29 mouse cellular contexts compared by ENCODE assay signal in the genomic region with DNA sequence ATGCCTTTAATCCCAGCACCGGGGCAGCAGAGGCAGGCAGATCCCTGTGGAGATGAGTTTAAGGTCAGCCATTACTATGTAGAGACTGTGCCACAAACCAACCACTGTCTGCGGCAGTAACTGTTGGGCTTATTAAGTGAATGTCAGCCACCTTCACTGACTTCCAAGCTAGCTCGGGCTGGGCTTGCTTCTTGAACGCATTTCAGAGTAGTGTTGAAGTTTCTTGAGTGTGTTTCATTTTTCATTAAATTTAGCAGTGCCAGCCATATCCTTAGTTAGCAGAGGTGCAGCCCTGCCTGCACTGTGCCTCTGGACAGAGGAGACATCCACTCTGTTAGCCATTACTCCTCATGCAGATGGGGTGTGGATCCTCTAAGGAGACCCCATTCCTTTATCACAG. TPM values are rescaled to one million over a fixed set of nuclear protein-coding genes. Genes with fewer than 3 reads are reported as not detected.
A peak's percentile ranks its signal among the peaks of the same experiment; 100 is the strongest.
DNase-seq lines count a peak whose midpoint lies in the region; ATAC-seq and TF ChIP-seq lines count a peak whose summit lies in the region.
"Had no signal": no experiment of that assay in that cellular context is flagged by ENCODE, and none has a peak within 500 bp of the region (broad histone marks: within the 10 kb centered on the region; RNA-seq: fewer than 3 reads in every experiment).

No protein-coding gene starts in this region.

- no peak overlapping the region for H3K27ac ChIP-seq in heart, embryonic 11.5 days (ENCODE audit: low read depth, low read length)
- peak overlapping the region; percentile 97 for H3K27ac ChIP-seq in liver, adult 2 months (replicated peaks; ENCODE audit: insufficient read depth, low read depth, low read length)
- no peak overlapping the region for H3K27ac ChIP-seq in liver, embryonic 12.5 days
- peak overlapping the region; percentile 91 for H3K27ac ChIP-seq in liver, postnatal 0 days (ENCODE audit: low read depth)
- no peak overlapping the region for H3K27ac ChIP-seq in forebrain, embryonic 10.5 days
- H3K27ac ChIP-seq: embryonic facial prominence, embryonic 10.5 days; embryonic facial prominence, embryonic 12.5 days; forebrain, embryonic 12.5 days had no signal

- no peaks in the 10 kb centered on the region for H3K27me3 ChIP-seq in heart, embryonic 11.5 days (ENCODE audit: control insufficient read depth, insufficient read depth, low read length)
- no peaks in the 10 kb centered on the region for H3K27me3 ChIP-seq in liver, adult 2 months (ENCODE audit: control insufficient read depth, insufficient read depth, low read length)
- H3K27me3 ChIP-seq in liver, embryonic 12.5 days (replicated peaks): no peaks in the 10 kb centered on the region
- H3K27me3 ChIP-seq in liver, postnatal 0 days (ENCODE audit: insufficient read depth, low read length): no peaks in the 10 kb centered on the region
- H3K27me3 ChIP-seq in forebrain, embryonic 10.5 days (ENCODE audit: poor library complexity, severe bottlenecking): peaks cover 8% of the 10 kb centered on the region; the same call in 1 of the 2 replicates
- H3K27me3 ChIP-seq: CH12.LX; embryonic facial prominence, embryonic 12.5 days; Patski had no signal

- no peak overlapping the region for H3K4me3 ChIP-seq in heart, embryonic 11.5 days (ENCODE audit: low read depth, low read length)
- peak overlapping the region; percentile 46 for H3K4me3 ChIP-seq in liver, adult 2 months (ENCODE audit: insufficient read depth, low read depth, low read length)
- H3K4me3 ChIP-seq in liver, embryonic 12.5 days: no peak overlapping the region
- no peak overlapping the region for H3K4me3 ChIP-seq in liver, postnatal 0 days (ENCODE audit: low read depth, low read length)
- no peak overlapping the region for H3K4me3 ChIP-seq in forebrain, embryonic 10.5 days
- H3K4me3 ChIP-seq: embryonic facial prominence, embryonic 10.5 days; embryonic facial prominence, embryonic 12.5 days; forebrain, embryonic 12.5 days had no signal

- TF ChIP-seq CTCF in liver, adult 2 months (IDR thresholded peaks at IDR 0.05; ENCODE audit: low read depth, low read length): no peak
- TF ChIP-seq CTCF in liver, postnatal 0 days (IDR thresholded peaks at IDR 0.05; ENCODE audit: low read depth): no peak

- no peaks in the 10 kb centered on the region for H3K9me3 ChIP-seq in heart, embryonic 11.5 days (replicated peaks; ENCODE audit: control insufficient read depth, low read length)
- H3K9me3 ChIP-seq in liver, embryonic 12.5 days (replicated peaks): no peaks in the 10 kb centered on the region
- no peaks in the 10 kb centered on the region for H3K9me3 ChIP-seq in liver, postnatal 0 days (ENCODE audit: low read length)
- H3K9me3 ChIP-seq in forebrain, embryonic 10.5 days: no peaks in the 10 kb centered on the region
- H3K9me3 ChIP-seq: embryonic facial prominence, embryonic 10.5 days; embryonic facial prominence, embryonic 12.5 days; forebrain, embryonic 12.5 days; G1E had no signal

- no peaks in the 10 kb centered on the region for H3K4me1 ChIP-seq in heart, embryonic 11.5 days (ENCODE audit: control insufficient read depth, insufficient read depth, low read length)
- peaks cover 20% of the 10 kb centered on the region for H3K4me1 ChIP-seq in liver, adult 2 months (ENCODE audit: control insufficient read depth, insufficient read depth, low read length)
- H3K4me1 ChIP-seq in liver, embryonic 12.5 days: peaks cover 18% of the 10 kb centered on the region
- H3K4me1 ChIP-seq in liver, postnatal 0 days (ENCODE audit: insufficient read depth): peaks cover 25% of the 10 kb centered on the region
- H3K4me1 ChIP-seq in forebrain, embryonic 10.5 days: peaks cover 10% of the 10 kb centered on the region

- H3K36me3 ChIP-seq in heart, embryonic 11.5 days (ENCODE audit: control insufficient read depth, insufficient read depth, low read length): no peaks in the 10 kb centered on the region
- H3K36me3 ChIP-seq in liver, adult 2 months (ENCODE audit: control insufficient read depth, insufficient read depth, low read length): peaks cover 26% of the 10 kb centered on the region
- no peaks in the 10 kb centered on the region for H3K36me3 ChIP-seq in liver, embryonic 12.5 days
- 0 out of 2 replicates have a peak, but pooled peaks cover 7% of the 10 kb centered on the region for H3K36me3 ChIP-seq in liver, postnatal 0 days (replicated peaks; ENCODE audit: insufficient read depth, low read length)
- H3K36me3 ChIP-seq in forebrain, embryonic 10.5 days (replicated peaks): no peaks in the 10 kb centered on the region
- H3K36me3 ChIP-seq: embryonic facial prominence, embryonic 10.5 days; embryonic facial prominence, embryonic 12.5 days; forebrain, embryonic 12.5 days; G1E had no signal

- peaks cover 4% of the 10 kb centered on the region; the same call in 1 of the 2 replicates for H3K79me2 ChIP-seq in liver, adult 2 months (ENCODE audit: control insufficient read depth, insufficient read depth, low read length)

- H3K4me2 ChIP-seq in heart, embryonic 11.5 days: no peak overlapping the region
- H3K4me2 ChIP-seq in liver, embryonic 12.5 days: no peak overlapping the region
- peak overlapping the region; percentile 76 for H3K4me2 ChIP-seq in liver, postnatal 0 days (ENCODE audit: low read depth, low read length)
- H3K4me2 ChIP-seq: embryonic facial prominence, embryonic 12.5 days; forebrain, embryonic 12.5 days had no signal

- peak; percentile 68 for DNase-seq in heart, adult 11 months
- DNase-seq in liver, adult 2 months (ENCODE audit: extremely low read depth, low read depth, low spot score): peak; percentile 53
- DNase-seq in liver, postnatal 0 days: no peak
- DNase-seq in liver: no peak
- no peak for DNase-seq in forebrain, embryonic 10.5 days (ENCODE audit: extremely low spot score, low spot score)
- DNase-seq: adrenal gland, adult 8-10 months; adrenal gland, postnatal 25 days; B cell, adult 2 months; cerebellum, adult 11-12 months; cerebellum, adult 2 months; cerebellum, adult 9-10 months; cerebellum, postnatal 10 days; cerebellum, postnatal 25 days had no signal

- TF ChIP-seq POLR2A in liver, adult 2 months (IDR thresholded peaks at IDR 0.05; ENCODE audit: extremely low read depth, insufficient read depth, low read length): no peak

- no peak for ATAC-seq in heart, embryonic 11.5 days (replicated peaks; ENCODE audit: insufficient number of reproducible peaks, low FRiP score, low TSS enrichment)
- no peak for ATAC-seq in liver, embryonic 12.5 days
- ATAC-seq in liver, postnatal 0 days: no peak
- ATAC-seq: activated CD4-positive, CD25-positive, alpha-beta regulatory T cell, adult 4 months; CD4-positive, CD25-positive, alpha-beta regulatory T cell, adult 4 months; forebrain, embryonic 14.5 days; forebrain, embryonic 16.5 days; Patski had no signal

- H3K9ac ChIP-seq in heart, embryonic 11.5 days (ENCODE audit: low read depth, low read length): no peak overlapping the region
- peak overlapping the region; percentile 61 for H3K9ac ChIP-seq in liver, adult 2 months (ENCODE audit: low read depth, low read length)
- no peak overlapping the region for H3K9ac ChIP-seq in liver, embryonic 12.5 days
- H3K9ac ChIP-seq in liver, postnatal 0 days (replicated peaks): no peak overlapping the region
- H3K9ac ChIP-seq: embryonic facial prominence, embryonic 12.5 days; forebrain, embryonic 12.5 days had no signal

- no peak for TF ChIP-seq EP300 in liver, postnatal 0 days (IDR thresholded peaks at IDR 0.05; ENCODE audit: low read depth)

- 85% methylated on average over 4 of the region's 4 CpGs for WGBS in heart, embryonic 11.5 days (ENCODE audit: insufficient replicate concordance)
- WGBS in liver, adult 2 months: 60% methylated on average over 4 of the region's 4 CpGs
- whole genome bisulfite sequencing in liver, embryonic 12.5 days (ENCODE audit: insufficient replicate concordance): 81% methylated on average over 4 of the region's 4 CpGs
- WGBS in liver, postnatal 0 days (ENCODE audit: insufficient replicate concordance): 84% methylated on average over 4 of the region's 4 CpGs
- WGBS in forebrain, embryonic 10.5 days: 90% methylated on average over 4 of the region's 4 CpGs

RNA-seq across cellular contexts. Expression of gene Fmo5, which starts 2.1 kb away (rescaled TPM):
- polyA plus RNA-seq in heart, embryonic 11.5 days (2014; fragmentation: Nextera tagmentation; extraction: Ambion mirVana): 2.8 and 3.1 TPM in 2 replicates
- total RNA-seq in liver, adult 2 months (2014; rRNA removed): 352 and 363 TPM in 2 replicates
- polyA plus RNA-seq in liver, adult 2 months (2012; rRNA removed): 145 and 230 TPM in 2 replicates
- 5.6 and 5.7 TPM in 2 replicates for polyA plus RNA-seq in liver, embryonic 12.5 days (2016; fragmentation: Nextera tagmentation; extraction: Ambion mirVana)
- 67.6 and 82.4 TPM in 2 replicates for polyA plus RNA-seq in liver, postnatal 0 days (2015; fragmentation: Nextera tagmentation; extraction: Ambion mirVana)
- polyA plus RNA-seq in forebrain, embryonic 10.5 days (2016; fragmentation: Nextera tagmentation; extraction: Ambion mirVana): 0.48 and 0.86 TPM in 2 replicates

RNA-seq across cellular contexts. Expression of gene Chd1l, which starts 20.7 kb away (rescaled TPM):
- polyA plus RNA-seq in heart, embryonic 11.5 days (2014; fragmentation: Nextera tagmentation; extraction: Ambion mirVana): 14.5 and 18.4 TPM in 2 replicates
- 7.3 and 7.7 TPM in 2 replicates for total RNA-seq in liver, adult 2 months (2014; rRNA removed)
- polyA plus RNA-seq in liver, adult 2 months (2012; rRNA removed): 2.3 and 2.4 TPM in 2 replicates
- polyA plus RNA-seq in liver, embryonic 12.5 days (2016; fragmentation: Nextera tagmentation; extraction: Ambion mirVana): 20.3 and 21.4 TPM in 2 replicates
- polyA plus RNA-seq in liver, postnatal 0 days (2015; fragmentation: Nextera tagmentation; extraction: Ambion mirVana): 6.0 and 7.1 TPM in 2 replicates
- polyA plus RNA-seq in forebrain, embryonic 10.5 days (2016; fragmentation: Nextera tagmentation; extraction: Ambion mirVana): 24.7 and 27.0 TPM in 2 replicates

RNA-seq across cellular contexts. Expression of gene Prkab2, which starts 27.2 kb away (rescaled TPM):
- polyA plus RNA-seq in heart, embryonic 11.5 days (2014; fragmentation: Nextera tagmentation; extraction: Ambion mirVana): 16.0 and 23.3 TPM in 2 replicates
- total RNA-seq in liver, adult 2 months (2014; rRNA removed): 0.81 and 0.83 TPM in 2 replicates
- polyA plus RNA-seq in liver, adult 2 months (2012; rRNA removed): 1.5 TPM in 2 replicates
- 2.8 and 3.1 TPM in 2 replicates for polyA plus RNA-seq in liver, embryonic 12.5 days (2016; fragmentation: Nextera tagmentation; extraction: Ambion mirVana)
- polyA plus RNA-seq in liver, postnatal 0 days (2015; fragmentation: Nextera tagmentation; extraction: Ambion mirVana): 1.1 TPM in 2 replicates
- polyA plus RNA-seq in forebrain, embryonic 10.5 days (2016; fragmentation: Nextera tagmentation; extraction: Ambion mirVana): 7.6 and 8.5 TPM in 2 replicates

RNA-seq across cellular contexts. Expression of gene Gm17651, which starts 43.7 kb away (rescaled TPM):
- polyA plus RNA-seq in heart, embryonic 11.5 days (2014; fragmentation: Nextera tagmentation; extraction: Ambion mirVana): not detected in 2 replicates
- not detected in 2 replicates for total RNA-seq in liver, adult 2 months (2014; rRNA removed)
- not detected in 2 replicates for polyA plus RNA-seq in liver, adult 2 months (2012; rRNA removed)
- polyA plus RNA-seq in liver, embryonic 12.5 days (2016; fragmentation: Nextera tagmentation; extraction: Ambion mirVana): not detected in 2 replicates
- polyA plus RNA-seq in liver, postnatal 0 days (2015; fragmentation: Nextera tagmentation; extraction: Ambion mirVana): not detected in 2 replicates
- polyA plus RNA-seq in forebrain, embryonic 10.5 days (2016; fragmentation: Nextera tagmentation; extraction: Ambion mirVana): not detected in 2 replicates
- total RNA-seq: adrenal gland, adult 18-20 months; adrenal gland, adult 8-10 months; adrenal gland, postnatal 25 days; adrenal gland, postnatal 4 days; CH12.LX; G1E had no signal
- polyA plus RNA-seq: activated CD4-positive, CD25-positive, alpha-beta regulatory T cell, adult 4 months; CD4-positive, CD25-positive, alpha-beta regulatory T cell, adult 4 months; cerebellum, adult 2 months; cortical plate, adult 2 months; embryonic facial prominence, embryonic 10.5 days; embryonic facial prominence, embryonic 12.5 days; embryonic facial prominence, embryonic 14.5 days; forebrain, embryonic 12.5 days; forebrain, embryonic 14.5 days; forebrain, embryonic 16.5 days; G1E; Patski had no signal

Comparison
In these comparisons a context has a peak if more than half of its experiments do, and no peak if none do; other contexts are left out.
1. DNase-seq: peak in heart, adult 11 months (single experiment) and liver, adult 2 months (single experiment); none in liver, postnatal 0 days (single experiment), liver (single experiment) and forebrain, embryonic 10.5 days (single experiment).
2. H3K27ac ChIP-seq: peak in liver, adult 2 months (single experiment) and liver, postnatal 0 days (single experiment); none in heart, embryonic 11.5 days (single experiment), liver, embryonic 12.5 days (single experiment) and forebrain, embryonic 10.5 days (single experiment).
3. RNA of gene Fmo5, which starts 2.1 kb away (polyA plus RNA-seq): 145 to 230 TPM in liver, adult 2 months and 67.6 to 82.4 TPM in liver, postnatal 0 days; 5.6 to 5.7 TPM in liver, embryonic 12.5 days, 2.8 to 3.1 TPM in heart, embryonic 11.5 days and 0.48 to 0.86 TPM in forebrain, embryonic 10.5 days; every median in the first group is over 10 times any median in the second.